Mouse (Mus musculus): ENCODE measurements around the gene Zfp639.
A peak's percentile ranks its signal among the peaks of the same experiment; 100 is the strongest.

Gene Zfp639

DNA sequence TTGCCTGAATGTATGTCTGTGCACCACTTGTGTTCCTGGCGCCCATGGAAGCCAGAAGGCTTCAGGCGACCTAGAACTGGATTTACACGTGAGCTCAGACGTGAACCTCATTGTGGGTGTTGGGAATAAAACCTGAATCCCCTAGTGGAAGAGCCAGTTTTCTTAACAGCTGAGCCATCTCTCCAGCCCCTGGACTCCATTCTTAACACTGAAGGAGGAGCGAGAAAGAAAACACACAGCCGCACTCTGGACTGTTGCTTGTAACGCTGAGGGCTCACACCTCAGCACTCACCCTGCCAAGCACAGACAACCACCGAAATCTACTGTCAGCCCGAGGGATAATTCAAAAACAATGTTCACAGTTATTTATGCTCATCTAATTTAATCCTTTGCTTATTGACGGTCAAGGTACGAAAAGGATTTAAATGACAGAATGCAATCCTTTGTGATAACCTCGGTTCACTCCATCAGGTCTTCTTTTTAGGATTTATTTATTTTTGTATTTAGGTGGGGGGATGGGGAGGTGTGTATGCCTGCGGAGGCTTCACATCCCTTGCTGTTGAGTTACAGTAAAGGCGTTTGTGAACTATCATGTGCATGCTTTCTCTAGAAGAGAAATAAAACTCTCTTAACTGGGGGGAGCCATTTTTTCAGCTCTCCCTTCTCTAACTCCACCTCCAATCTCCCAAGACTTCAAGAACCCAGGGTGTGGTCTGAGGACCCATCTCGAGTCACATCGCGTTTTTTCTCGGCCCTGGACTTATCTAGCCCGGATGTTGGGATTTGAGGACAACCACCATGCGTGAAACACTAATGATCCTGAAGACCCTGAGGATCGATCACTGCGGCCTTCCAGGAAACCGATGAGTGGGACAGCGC lies at the start of gene Zfp639:
TSS of gene Zfp639 (plus strand) at position 764 of the 879 bp plus-strand sequence.
- no peak for DNase-seq (ENCODE audit: low spot score in 2 of 2)

DNA sequence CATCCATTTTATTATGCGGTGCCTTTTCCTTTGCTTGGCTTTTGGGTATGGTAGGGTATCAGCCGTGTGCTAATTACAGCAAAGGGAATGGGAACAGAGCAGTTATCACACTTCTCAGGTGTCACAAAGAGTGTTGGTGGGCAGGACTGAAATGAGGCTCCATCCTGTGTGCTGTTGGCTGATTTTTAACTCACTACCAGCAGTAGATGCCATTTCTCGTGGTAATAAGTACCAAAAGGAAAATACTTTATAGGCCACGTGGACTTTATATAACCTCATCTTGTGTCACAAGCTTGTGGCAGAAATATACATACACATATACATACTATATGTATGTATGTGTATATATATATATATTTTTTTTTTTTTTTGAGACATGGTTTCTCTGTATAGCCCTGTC lies 42.7 kb upstream of the Zfp639 start:
- no peak for DNase-seq (ENCODE audit: low spot score in 2 of 2)

DNA sequence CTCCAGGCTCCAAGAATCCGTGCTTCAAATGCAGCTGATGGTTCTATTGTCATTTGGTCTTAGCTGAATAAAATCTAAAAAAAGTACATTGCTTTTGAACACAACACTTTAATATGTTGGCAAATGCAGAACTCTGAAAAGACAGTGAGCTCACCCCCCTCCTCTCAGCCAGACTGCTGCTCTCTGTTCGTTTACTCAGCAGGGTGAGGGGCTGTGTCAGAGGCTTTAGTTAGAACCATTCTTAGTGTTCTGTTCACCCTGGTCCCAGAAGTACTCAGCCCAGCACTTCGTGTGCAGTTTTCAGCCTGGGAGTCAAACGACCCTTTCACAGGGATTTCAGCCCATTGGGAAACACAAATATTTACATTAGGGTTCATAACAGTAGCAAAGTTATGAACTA lies 41.6 kb upstream of the Zfp639 start:
- no peak for DNase-seq (ENCODE audit: low spot score in 2 of 2)

DNA sequence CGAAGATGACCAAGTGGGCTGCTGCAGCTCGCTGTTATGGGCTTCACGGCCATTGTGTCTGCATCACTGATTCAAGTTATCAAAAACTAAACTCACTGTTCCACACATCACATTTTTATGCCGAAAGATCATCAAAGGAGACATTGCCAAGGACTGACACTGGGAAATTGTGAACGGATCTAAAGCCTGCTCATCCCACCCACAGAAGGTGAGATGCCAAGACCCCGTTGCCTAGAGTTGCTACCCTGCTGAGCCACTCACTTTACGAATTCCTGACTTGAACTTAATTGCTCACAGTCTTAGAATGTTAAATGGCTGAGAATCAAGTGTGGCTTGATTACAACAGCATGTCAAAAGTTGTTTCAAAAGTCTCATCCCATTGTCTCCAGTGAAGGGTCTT lies 39.6 kb upstream of the Zfp639 start:
- no peak for DNase-seq (ENCODE audit: low spot score in 2 of 2)

DNA sequence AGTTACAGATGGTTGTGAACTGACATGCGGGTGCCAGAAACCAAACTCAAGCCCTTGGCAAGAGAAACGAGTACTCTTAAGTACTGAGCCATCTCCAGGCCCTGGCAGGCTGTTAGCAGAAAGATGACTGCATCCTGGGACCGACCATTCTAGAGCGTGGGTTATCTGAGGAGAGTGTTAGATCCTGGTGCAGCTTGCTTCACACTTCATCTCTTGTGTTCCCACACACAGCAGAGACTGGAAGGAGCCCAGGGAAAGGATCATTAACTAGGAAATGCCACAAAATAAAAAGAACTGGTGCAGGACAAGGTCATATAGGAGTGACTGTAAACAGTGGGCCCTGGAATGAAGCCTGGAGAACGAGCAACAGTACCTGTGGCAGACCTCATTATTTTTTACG lies 39.0 kb upstream of the Zfp639 start:
- no peak for DNase-seq (ENCODE audit: low spot score in 2 of 2)

DNA sequence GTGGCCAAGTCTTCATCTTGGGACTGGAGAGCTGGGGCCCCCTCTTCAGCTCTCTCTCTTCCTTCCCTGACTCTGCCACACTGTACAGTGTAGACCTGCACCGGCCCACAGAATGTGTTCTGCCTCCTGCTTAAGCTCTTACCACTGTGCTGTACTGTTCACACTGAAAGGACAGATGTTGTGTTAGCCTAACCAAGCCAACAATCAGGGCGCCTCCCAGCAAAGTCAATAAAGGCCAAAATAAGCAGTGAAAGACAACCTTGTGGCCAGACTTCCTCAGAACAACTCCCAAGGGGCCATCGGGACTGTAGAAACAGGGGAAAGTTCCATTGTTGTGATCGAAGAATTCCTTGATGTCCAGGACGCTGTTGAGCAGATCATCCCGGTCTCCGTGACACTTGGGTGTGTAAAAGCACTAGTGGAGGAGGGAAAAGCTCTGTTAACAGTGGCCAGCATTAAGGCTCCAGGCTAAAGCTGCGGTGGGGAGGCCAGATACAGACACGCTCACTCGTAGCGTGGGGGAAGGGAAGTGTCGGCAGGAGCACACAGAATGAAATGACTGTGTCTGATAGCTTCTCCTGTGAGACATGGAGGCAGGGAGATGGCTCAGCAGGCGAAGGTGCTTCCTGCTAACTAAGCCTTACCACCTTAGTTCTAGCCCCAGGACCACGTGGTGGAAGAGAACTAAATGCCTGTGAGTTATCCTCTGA lies 37.7 kb upstream of the Zfp639 start:
- DNase-seq (ENCODE audit: low spot score in 2 of 2) = no peak

DNA sequence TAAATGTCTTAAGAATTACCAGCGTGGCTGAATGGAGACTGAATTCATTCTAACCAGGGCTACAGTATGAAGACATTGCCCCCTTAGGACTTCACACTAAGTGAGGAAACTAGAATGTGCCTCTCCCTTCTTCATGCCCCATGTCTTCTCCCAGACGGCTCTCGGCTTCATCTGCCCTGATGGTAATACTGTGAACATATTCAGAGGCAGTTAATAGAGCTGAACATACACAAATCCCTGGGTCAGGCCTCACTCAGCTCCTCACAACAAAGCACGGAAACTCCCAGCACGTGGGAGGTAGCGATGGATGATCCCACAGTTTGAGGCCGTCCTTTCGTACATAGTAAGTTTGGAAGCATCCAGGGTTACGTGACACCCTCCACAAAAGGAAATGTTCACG lies 36.9 kb upstream of the Zfp639 start:
- no peak for DNase-seq (ENCODE audit: low spot score in 2 of 2)

DNA sequence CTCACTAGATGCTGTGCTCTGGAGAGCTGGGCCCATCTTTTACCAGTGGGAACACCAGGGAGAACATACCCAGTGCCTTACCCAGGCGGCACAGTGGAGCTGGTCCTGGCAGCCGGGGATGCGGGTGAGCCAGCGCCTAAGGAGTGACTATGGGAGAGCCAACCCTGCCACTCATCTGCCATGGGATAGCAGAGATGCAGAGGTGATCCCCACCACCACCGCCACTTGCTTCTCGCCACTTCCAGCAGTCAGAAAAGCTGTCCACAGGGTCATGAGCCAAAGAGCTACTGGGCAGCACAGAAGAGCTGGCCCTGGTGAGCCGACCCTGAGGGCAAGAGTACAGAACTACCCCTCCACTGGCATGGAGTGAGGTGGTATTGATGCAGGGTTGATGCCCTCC lies 30.1 kb upstream of the Zfp639 start:
- DNase-seq (ENCODE audit: low spot score in 2 of 2) = no peak

DNA sequence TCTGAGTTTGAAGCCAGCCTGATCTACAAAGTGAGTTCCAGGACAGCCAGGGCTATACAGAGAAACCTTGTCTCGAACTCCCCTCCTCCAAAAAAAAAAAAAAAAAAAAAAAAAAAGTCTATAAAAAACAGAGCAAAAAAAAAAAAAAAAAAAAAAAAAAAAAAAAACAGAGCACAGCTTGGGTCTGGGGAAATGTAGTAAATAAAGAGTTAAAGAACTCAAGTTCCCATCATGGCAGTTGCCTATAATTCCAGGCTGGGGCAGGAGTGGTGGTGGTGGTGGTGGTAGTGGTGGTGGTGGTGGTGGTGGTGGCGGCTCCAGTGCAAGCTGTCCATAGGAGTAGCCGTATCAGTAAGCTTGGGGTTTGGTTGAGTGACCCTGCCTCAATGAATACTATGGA lies 27.0 kb upstream of the Zfp639 start:
- DNase-seq (ENCODE audit: low spot score in 2 of 2) = no peak

DNA sequence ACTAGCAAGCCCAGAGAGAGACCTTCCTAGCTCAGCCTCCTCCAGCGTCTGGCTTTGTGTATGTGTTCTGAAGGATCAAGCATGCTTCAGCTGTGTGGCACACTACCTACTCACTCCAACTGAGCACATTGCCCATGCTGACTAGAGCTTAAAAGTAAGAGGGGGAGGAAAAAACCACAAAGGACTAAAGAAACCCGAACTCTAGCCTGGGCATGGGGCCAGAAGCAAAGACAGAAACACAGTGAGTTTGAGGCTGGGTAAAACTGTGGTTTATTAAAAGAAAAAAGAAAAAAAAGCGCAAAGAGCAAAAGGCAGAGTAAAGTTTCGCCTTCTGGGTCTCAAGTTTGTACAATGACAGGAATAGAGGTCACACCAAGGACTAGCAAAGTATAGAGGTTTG lies 23.5 kb upstream of the Zfp639 start:
- DNase-seq (ENCODE audit: low spot score in 2 of 2) = no peak

DNA sequence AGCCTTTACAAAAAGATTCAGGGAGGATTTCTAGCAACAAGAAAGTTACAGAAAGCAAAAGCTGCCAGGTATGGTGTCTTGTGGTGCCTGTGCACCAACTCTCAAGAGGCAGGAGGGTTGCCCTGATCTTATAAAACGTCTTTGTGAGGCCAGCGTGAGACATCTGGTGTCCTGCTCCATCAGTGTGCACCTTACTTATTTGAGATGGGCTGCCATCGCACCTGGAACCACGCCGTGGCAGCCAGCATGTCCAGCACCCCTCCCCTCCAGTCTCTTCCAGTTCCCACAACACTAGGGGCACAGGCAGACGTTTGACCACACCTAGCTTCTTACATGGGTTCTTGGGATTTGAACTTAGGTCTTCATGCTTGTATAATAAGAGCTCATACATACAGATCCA lies 21.9 kb upstream of the Zfp639 start:
- no peak for DNase-seq (ENCODE audit: low spot score in 2 of 2)

DNA sequence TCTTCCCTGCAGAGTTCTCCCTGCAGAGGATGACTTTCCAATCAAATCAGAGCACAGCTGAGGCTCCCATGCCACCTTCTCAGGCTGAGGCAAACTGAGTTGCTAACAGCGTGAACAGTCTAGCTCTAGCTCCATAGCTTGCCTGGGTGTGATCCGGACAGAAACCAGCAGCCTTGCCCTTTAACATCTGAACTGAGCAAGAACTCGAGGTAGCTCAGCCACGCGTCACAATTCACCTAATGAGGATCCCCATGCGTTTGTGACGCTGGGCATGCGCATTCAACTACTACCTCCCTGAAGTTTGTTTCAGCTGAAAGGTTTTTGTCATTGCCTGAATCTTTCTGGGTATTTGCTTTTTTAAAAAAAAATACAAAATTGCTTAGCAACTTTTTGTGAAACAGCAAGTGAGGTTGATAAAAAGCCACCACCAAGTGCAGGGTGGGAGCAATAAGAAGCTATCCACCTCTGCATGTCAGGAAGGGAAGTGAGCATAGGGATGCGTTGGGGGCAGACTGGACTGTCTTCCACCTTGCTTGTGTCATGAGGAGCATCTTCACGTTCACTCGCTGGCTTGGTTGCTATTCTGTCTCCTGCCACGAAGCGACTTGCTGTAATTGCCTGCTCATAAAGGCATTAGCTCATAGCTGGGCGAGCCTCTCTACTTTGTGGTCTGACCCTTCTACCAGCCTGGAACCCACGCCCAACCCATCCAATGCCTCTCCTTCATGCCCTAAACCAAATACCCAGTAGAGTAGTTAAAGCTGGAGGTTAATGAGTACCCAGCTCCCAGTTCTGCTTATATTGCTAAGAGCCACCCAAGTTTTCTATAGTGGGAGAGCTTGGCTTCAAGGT lies 19.8 kb upstream of the Zfp639 start:
- DNase-seq (ENCODE audit: low spot score in 2 of 2) = peak in 1 of 2 experiments; percentile 65

DNA sequence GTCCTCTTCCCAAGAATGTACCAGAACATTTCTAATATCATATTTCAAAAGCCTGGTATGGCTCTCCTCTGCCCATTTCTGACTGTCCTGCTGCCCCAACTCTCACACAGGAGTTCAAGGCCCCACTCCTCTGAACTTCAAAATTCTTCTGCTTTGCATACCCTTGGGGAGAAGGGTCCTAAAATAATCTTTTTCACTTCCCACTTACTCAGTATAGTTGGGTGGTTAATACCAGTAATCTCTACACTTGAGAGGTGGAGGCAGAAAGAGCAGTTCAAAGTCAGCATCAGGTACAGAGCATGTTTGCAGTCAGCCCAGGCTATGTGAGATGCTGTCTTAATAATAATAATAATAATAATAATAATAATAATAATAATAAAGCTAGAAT lies 19.1 kb upstream of the Zfp639 start:
- peak in 1 of 2 experiments; percentile 10 for DNase-seq (ENCODE audit: low spot score in 2 of 2)

DNA sequence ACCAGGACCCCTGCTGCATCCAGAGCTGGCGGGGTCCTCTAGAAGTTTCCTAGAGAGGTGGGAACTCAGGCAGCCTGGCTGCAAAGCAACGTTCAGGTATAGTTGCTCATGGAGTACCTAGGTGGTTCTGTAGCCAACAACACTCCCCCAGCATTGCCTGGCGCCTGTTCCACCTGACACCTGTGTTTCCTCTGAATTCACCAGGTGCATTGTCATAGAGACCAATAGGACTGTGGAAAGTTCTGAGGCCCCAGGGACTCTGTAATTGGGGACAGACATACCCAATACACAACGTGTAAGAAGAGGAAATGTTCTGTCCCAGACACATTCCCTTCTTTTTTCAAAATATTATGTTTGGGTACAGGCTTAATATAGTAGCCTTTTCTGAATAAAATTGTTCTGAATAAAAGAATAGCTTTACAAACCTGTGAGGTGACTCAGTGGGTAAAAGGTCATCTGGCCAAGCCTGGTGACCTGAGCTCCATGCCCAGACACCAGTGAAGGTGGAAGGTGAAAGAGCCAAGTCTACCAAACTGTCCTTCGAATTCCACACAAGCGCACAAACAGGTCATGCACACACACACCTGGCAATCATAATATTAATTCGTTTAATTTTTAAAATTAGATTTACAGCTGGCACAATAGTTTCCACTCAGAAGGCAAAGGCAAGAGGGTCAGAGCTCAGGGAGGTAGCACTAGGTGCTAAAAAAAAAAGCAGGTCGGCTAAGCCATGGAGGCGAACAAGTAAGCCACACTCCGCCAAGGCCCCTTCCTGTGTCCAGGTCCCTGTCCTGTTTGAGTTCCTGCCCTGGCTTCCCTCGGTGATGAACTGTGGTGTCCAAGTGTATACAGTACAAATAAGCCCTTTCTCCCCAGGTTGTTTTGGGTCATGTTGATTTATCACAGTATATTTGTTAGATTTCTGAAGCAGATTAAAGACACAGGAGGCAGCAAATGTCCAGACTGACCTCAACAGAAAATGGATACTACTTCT lies 17.7 kb upstream of the Zfp639 start, which contains the start of gene Kcnmb3:
TSS of gene Kcnmb3 (minus strand) at position 135 of the 994 bp plus-strand sequence.
- no peak for DNase-seq (ENCODE audit: low spot score in 2 of 2)

DNA sequence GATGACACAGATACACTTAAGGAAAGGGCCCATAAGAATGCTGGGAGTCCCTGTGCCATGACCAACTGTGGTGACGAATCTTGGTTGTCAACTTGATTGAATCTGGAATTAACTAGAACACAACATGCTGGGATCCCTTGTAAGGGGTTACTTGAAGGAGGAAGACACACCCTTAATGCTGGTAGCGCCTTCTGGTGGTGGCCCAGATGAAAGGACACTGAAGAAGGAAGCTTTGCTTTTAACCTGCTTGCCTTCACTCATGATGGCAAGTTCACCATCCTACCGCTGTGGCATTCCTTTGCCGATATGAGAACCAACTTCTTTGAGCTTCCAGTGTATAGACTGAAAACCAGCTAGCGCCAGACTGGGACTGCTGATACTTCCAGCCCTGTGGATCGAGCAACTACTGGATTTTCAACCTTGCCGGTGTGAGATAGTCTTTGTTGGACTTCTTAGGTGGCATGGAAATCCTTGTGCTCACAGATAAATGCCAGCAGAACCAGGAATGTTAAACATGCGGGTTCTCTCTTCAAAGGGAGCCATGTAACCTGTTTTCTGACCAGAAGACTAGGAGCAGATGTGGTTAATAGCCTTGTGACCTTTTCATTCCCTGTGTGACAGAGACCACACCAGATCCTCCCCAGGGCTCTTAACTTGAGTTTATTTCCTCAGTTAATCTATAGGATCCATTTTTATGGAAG lies 15.5 kb upstream of the Zfp639 start:
- peak in 1 of 2 experiments; percentile 40 for DNase-seq (ENCODE audit: low spot score in 2 of 2)

DNA sequence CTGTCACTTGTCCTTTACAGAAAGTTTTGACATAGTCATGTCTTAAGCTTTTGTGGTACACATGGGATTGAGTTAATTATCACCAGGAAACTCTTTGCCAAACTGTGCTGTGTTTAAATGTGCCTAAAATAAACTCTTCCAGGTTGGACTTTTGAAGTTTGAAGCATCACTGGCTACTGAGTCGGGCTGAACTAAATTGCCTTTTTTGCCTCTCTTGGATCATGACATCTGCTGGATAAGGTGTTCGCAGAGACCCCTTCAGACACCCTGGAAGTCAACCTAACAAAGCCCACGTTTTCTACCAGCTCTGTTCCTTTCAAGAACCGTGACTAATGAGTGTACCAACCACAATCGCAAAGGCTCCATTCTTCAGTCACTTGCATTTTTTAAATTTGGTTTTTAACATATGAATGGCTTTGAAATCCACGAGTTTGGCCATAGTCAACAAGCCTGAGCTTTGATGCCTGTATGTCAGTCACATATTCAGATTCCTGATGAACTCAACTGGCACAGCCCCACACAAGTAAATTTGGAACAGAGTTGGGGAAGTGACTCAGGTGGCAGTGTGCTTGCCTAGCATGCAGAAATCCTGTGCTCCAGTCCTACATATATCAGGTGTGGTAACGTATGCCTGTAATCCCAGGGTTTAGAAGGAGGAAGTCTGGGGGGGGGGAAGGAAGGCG lies 14.8 kb upstream of the Zfp639 start:
- no peak for DNase-seq (ENCODE audit: low spot score in 2 of 2)

DNA sequence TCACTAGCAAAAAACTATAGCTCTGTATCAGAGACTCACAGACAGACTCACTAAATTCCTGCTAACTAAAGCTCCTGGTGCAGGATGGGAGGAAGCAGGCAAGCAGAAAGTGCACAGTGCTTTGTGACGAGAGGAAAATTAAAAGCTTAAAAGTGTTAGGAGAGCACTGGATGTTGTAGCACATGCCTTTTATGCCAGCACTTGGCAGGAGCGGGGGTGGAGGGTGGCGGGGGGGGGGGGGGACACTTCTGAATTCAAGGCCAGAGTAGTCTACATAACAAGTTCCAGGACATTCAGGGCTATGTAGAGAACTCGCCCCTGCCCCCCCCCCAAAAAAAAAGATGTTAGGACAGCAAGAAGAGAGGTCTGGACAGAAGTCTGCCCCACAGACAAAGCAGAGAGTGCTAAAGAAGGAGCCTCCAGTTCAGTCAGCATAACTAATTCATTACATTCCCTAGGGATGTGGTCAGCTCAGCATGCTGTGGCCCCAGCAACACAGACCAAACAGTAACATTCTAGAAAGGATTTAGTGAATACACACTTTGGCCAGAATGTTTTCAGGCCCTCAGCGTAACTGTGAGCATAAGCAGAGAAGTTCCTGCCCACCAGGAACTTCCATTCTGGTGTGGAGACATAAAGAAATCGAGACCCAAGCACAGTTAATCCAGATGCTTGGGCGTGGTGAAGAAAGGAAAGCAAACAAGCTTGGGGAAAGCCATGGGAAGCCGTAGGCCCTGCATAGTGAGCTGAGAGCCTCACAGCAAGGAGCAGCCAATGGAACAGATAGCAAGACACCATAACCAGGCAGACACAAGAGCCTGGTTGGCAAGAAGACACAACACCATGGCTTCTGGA lies 14.0 kb upstream of the Zfp639 start:
- DNase-seq (ENCODE audit: low spot score in 2 of 2) = no peak

DNA sequence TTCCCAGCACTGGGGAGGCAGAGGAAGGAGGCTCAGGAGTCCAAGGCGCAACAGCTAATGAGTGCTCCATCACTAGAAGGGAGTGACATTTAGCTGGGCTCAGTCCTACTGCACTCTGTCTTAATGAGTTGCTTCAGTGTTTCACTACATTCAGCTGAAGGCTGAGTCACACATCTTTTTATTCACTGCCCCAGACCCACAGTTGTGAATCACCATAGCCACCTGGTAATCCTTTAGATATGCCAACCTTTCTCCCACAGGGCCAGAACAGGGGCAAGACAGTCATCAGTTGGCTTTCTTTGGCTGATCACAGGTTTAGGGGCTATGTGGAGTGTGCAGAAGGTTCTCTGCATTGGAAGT lies 13.4 kb upstream of the Zfp639 start:
- DNase-seq (ENCODE audit: low spot score in 2 of 2) = no peak

DNA sequence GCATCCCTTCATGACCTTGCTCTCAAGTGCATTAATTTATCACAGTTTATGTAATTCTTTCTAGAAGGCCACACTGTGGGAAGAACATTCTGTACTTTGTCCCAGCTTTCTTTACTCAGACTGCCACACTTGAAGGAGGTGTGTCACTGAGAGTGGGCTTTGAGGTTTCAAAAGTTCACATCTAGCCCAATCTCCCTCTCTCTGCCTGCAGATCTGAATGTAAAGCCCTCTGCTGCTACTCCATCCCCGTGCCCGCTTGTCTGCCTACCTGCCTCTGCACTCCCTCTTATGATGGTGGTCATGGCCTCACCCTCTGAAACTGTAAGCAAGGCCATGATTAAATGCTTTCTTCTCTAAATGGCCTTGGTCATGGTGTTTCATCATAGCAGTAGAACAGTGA lies 9.7 kb upstream of the Zfp639 start:
- DNase-seq (ENCODE audit: low spot score in 2 of 2) = no peak

Measured in natural killer cell, adult 2 months (primary cell).